Mouse (Mus musculus): ENCODE measurements around the gene Rbfox2. TPM values are rescaled to one million over a fixed set of nuclear protein-coding genes. Genes with fewer than 3 reads are reported as not detected.

Gene Rbfox2
- polyA plus RNA-seq, 1 experiment from 2014 or later: 76.2 TPM

GRCm38 (mm10) chr15:77214410-77215107 is 92.2 kb downstream of the Rbfox2 start:
- peak; percentile 87 for DNase-seq (ENCODE audit: low spot score)
- 26% methylated on average over 8 of the region's 8 CpGs for WGBS
- H3K4me3 ChIP-seq: peak overlapping the region; percentile 38

GRCm38 (mm10) chr15:77213829-77214228 is 93.0 kb downstream of the Rbfox2 start:
- no peak for DNase-seq (ENCODE audit: low spot score)
- 35% methylated on average over 5 of the region's 5 CpGs for WGBS
- Histone ChIP-seq H3K27ac (peak overlapping the region; percentile 91), H3K9me3 (no peaks in the 10 kb centered on the region), H3K4me1 (peaks cover 96% of the 10 kb centered on the region), H3K36me3 (no peaks in the 10 kb centered on the region), H3K4me3 (peak overlapping the region; percentile 27), H3K27me3 (ENCODE audit: insufficient read depth, poor library complexity, severe bottlenecking) (no peaks in the 10 kb centered on the region)

More at GRCm38 (mm10) chr15:77214410-77215107, 92.2 kb downstream of the Rbfox2 start:
- Histone ChIP-seq H3K9me3 (no peaks in the 10 kb centered on the region), H3K36me3 (no peaks in the 10 kb centered on the region), H3K27ac (peak overlapping the region; percentile 91), H3K27me3 (ENCODE audit: insufficient read depth, poor library complexity, severe bottlenecking) (no peaks in the 10 kb centered on the region), H3K4me1 (peaks cover 90% of the 10 kb centered on the region)

- no peaks in the 10 kb centered on the region for H3K9me3 ChIP-seq
- no peaks in the 10 kb centered on the region for H3K27me3 ChIP-seq (ENCODE audit: insufficient read depth, poor library complexity, severe bottlenecking)
- peaks cover 96% of the 10 kb centered on the region for H3K4me1 ChIP-seq
- H3K27ac ChIP-seq: peak overlapping the region; percentile 91
- no peaks in the 10 kb centered on the region for H3K36me3 ChIP-seq
- peak overlapping the region; percentile 40 for H3K4me3 ChIP-seq
- WGBS: 13% methylated on average over 7 of the region's 7 CpGs
- peak; percentile 85 for DNase-seq (ENCODE audit: low spot score)
These were observed 94.0 kb downstream of the Rbfox2 start for GRCm38 (mm10) chr15:77212818-77213217.

- H3K27me3 ChIP-seq (ENCODE audit: insufficient read depth, poor library complexity, severe bottlenecking): no peaks in the 10 kb centered on the region
- H3K27ac ChIP-seq: peak overlapping the region; percentile 91
- DNase-seq (ENCODE audit: low spot score): no peak
- WGBS: 25% methylated on average over 4 of the region's 4 CpGs
- H3K4me3 ChIP-seq: no peak overlapping the region
- H3K36me3 ChIP-seq: no peaks in the 10 kb centered on the region
- H3K4me1 ChIP-seq: peaks cover 94% of the 10 kb centered on the region
- no peaks in the 10 kb centered on the region for H3K9me3 ChIP-seq
These were observed 94.5 kb downstream of the Rbfox2 start for GRCm38 (mm10) chr15:77212217-77212757.

GRCm38 (mm10) chr15:77206996-77207395 is 99.8 kb downstream of the Rbfox2 start:
- Histone ChIP-seq H3K27me3 (ENCODE audit: insufficient read depth, poor library complexity, severe bottlenecking) (no peaks in the 10 kb centered on the region), H3K9me3 (no peaks in the 10 kb centered on the region), H3K27ac (peak overlapping the region; percentile 72), H3K36me3 (no peaks in the 10 kb centered on the region), H3K4me1 (peaks cover 88% of the 10 kb centered on the region), H3K4me3 (no peak overlapping the region)
- no peak for DNase-seq (ENCODE audit: low spot score)
- WGBS: 34% methylated on average over 5 of the region's 5 CpGs

- H3K4me3 ChIP-seq: no peak overlapping the region
- no peaks in the 10 kb centered on the region for H3K27me3 ChIP-seq (ENCODE audit: insufficient read depth, poor library complexity, severe bottlenecking)
- H3K4me1 ChIP-seq: peaks cover 83% of the 10 kb centered on the region
- H3K27ac ChIP-seq: peak overlapping the region; percentile 90
- H3K36me3 ChIP-seq: no peaks in the 10 kb centered on the region
- H3K9me3 ChIP-seq: no peaks in the 10 kb centered on the region
- WGBS: 31% methylated on average over 7 of the region's 7 CpGs
- no peak for DNase-seq (ENCODE audit: low spot score)
These were observed 101.9 kb downstream of the Rbfox2 start for GRCm38 (mm10) chr15:77204951-77205350.

- Histone ChIP-seq H3K4me3 (peak overlapping the region; percentile 46), H3K36me3 (no peaks in the 10 kb centered on the region), H3K9me3 (no peaks in the 10 kb centered on the region), H3K27me3 (ENCODE audit: insufficient read depth, poor library complexity, severe bottlenecking) (no peaks in the 10 kb centered on the region), H3K27ac (peak overlapping the region; percentile 90), H3K4me1 (peaks cover 68% of the 10 kb centered on the region)
- DNase-seq (ENCODE audit: low spot score): no peak
- WGBS: 44% methylated on average over 14 of the region's 14 CpGs
These were observed 103.4 kb downstream of the Rbfox2 start for GRCm38 (mm10) chr15:77203255-77203981.

GRCm38 (mm10) chr15:77202881-77203254 is 103.9 kb downstream of the Rbfox2 start:
- no peak for DNase-seq (ENCODE audit: low spot score)
- H3K27ac ChIP-seq: peak overlapping the region; percentile 90
- no peaks in the 10 kb centered on the region for H3K36me3 ChIP-seq
- H3K4me3 ChIP-seq: peak overlapping the region; percentile 46
- WGBS: 61% methylated on average over 3 of the region's 3 CpGs
- no peaks in the 10 kb centered on the region for H3K27me3 ChIP-seq (ENCODE audit: insufficient read depth, poor library complexity, severe bottlenecking)
- no peaks in the 10 kb centered on the region for H3K9me3 ChIP-seq
- peaks cover 63% of the 10 kb centered on the region for H3K4me1 ChIP-seq

GRCm38 (mm10) chr15:77202223-77202622 is 104.6 kb downstream of the Rbfox2 start:
- H3K36me3 ChIP-seq: no peaks in the 10 kb centered on the region
- H3K4me3 ChIP-seq: peak overlapping the region; percentile 46
- WGBS: 21% methylated on average over 2 of the region's 2 CpGs
- no peak for DNase-seq (ENCODE audit: low spot score)
- peak overlapping the region; percentile 90 for H3K27ac ChIP-seq
- H3K9me3 ChIP-seq: no peaks in the 10 kb centered on the region
- peaks cover 64% of the 10 kb centered on the region for H3K4me1 ChIP-seq
- no peaks in the 10 kb centered on the region for H3K27me3 ChIP-seq (ENCODE audit: insufficient read depth, poor library complexity, severe bottlenecking)

GRCm38 (mm10) chr15:77196827-77197226 is 110.0 kb downstream of the Rbfox2 start:
- Histone ChIP-seq H3K36me3 (0 out of 2 replicates have a peak, but pooled peaks cover 6% of the 10 kb centered on the region), H3K27me3 (ENCODE audit: insufficient read depth, poor library complexity, severe bottlenecking) (no peaks in the 10 kb centered on the region), H3K27ac (peak overlapping the region; percentile 29; the same call in 1 of the 2 replicates), H3K4me3 (no peak overlapping the region), H3K4me1 (peaks cover 43% of the 10 kb centered on the region), H3K9me3 (no peaks in the 10 kb centered on the region)
- DNase-seq (ENCODE audit: low spot score): no peak
- WGBS: 67% methylated on average over 5 of the region's 5 CpGs

- Histone ChIP-seq H3K9me3 (no peaks in the 10 kb centered on the region), H3K27me3 (ENCODE audit: insufficient read depth, poor library complexity, severe bottlenecking) (no peaks in the 10 kb centered on the region), H3K4me1 (peaks cover 35% of the 10 kb centered on the region), H3K36me3 (0 out of 2 replicates have a peak, but pooled peaks cover 6% of the 10 kb centered on the region), H3K4me3 (no peak overlapping the region), H3K27ac (0 out of 2 replicates have a peak overlapping the region, but pooled peaks have one; percentile 23)
- 82% methylated on average over 2 of the region's 2 CpGs for WGBS
- no peak for DNase-seq (ENCODE audit: low spot score)
These were observed 110.8 kb downstream of the Rbfox2 start for GRCm38 (mm10) chr15:77196001-77196400.

- Histone ChIP-seq H3K27me3 (ENCODE audit: insufficient read depth, poor library complexity, severe bottlenecking) (no peaks in the 10 kb centered on the region), H3K9me3 (no peaks in the 10 kb centered on the region), H3K36me3 (0 out of 2 replicates have a peak, but pooled peaks cover 6% of the 10 kb centered on the region), H3K4me1 (peaks cover 40% of the 10 kb centered on the region), H3K27ac (peak overlapping the region; percentile 56), H3K4me3 (no peak overlapping the region)
- WGBS: 62% methylated on average over 14 of the region's 14 CpGs
- DNase-seq (ENCODE audit: low spot score): no peak
These were observed 114.5 kb downstream of the Rbfox2 start for GRCm38 (mm10) chr15:77192154-77192935.
